Mouse (Mus musculus) heart, adult 2 months (tissue): ENCODE results near the gene Acd. TPM values are rescaled to one million over a fixed set of nuclear protein-coding genes. Genes with fewer than 3 reads are reported as not detected.

ENCODE experiments used
- DNase-seq, 2 experiments: peaks; one replicate each; pipeline ENCODE4 v3.0.0; 2021
- H3K27ac ChIP-seq: fragments of 200-600 bp; 2 replicates; pipeline ENCODE4 v1.8.1; 2022
- H3K27me3 ChIP-seq: fragments of 200-500 bp; 2 replicates; pipeline ENCODE4 v1.6.1; 2012; ENCODE audit warnings: mild to moderate bottlenecking, low read length, inconsistent platforms, mixed read lengths; ENCODE audit not compliant: control insufficient read depth, insufficient read depth
- H3K36me3 ChIP-seq: fragments of 200-500 bp; 2 replicates; pipeline ENCODE4 v1.6.1; 2012; ENCODE audit warnings: low read length, inconsistent platforms; ENCODE audit not compliant: control insufficient read depth, insufficient read depth
- H3K4me1 ChIP-seq: fragments of 200-500 bp; 2 replicates; pipeline ENCODE4 v1.6.1; 2011; ENCODE audit warnings: low read length; ENCODE audit not compliant: control insufficient read depth, insufficient read depth
- H3K4me3 ChIP-seq: fragments of 200-600 bp; 2 replicates; pipeline ENCODE4 v1.8.1; 2022
- H3K79me2 ChIP-seq: fragments of 200-500 bp; replicated peaks from 2 replicates; pipeline ENCODE4 v1.6.1; 2012; ENCODE audit warnings: mild to moderate bottlenecking, inconsistent platforms, low read length, moderate library complexity, mixed read lengths; ENCODE audit not compliant: control insufficient read depth, insufficient read depth
- H3K9ac ChIP-seq: fragments of 200-500 bp; 2 replicates; pipeline ENCODE4 v1.6.1; 2012; ENCODE audit warnings: low read depth, mild to moderate bottlenecking, control low read depth, inconsistent platforms, low read length, mixed read lengths
- CTCF ChIP-seq: fragments of 200-600 bp; IDR thresholded peaks from 2 replicates; pipeline ENCODE4 v1.8.1; 2022; ENCODE audit warnings: antibody characterized with exemption, mild to moderate bottlenecking, moderate library complexity
- EP300 ChIP-seq: fragments of 200-500 bp; IDR thresholded peaks from 2 replicates; pipeline ENCODE4 v1.6.1; 2011; ENCODE audit warnings: low read depth, low read length, control low read depth; ENCODE audit not compliant: insufficient read depth
- POLR2A ChIP-seq: fragments of 200-500 bp; IDR thresholded peaks from 2 replicates; pipeline ENCODE4 v1.6.1; 2011; ENCODE audit warnings: mild to moderate bottlenecking, low read depth, low read length, control low read depth; ENCODE audit not compliant: insufficient read depth
- WGBS: fragments of 180-500 bp; shearing (Covaris S2); methylation state at CpG from one replicate; pipeline ENCODE4 v1.1.7; 2018; 5-methylcytosine and 5-hydroxymethylcytosine counted together
- intact Hi-C: fragments of 180-260 bp; cut with DNase I; formaldehyde crosslinking; loops from one replicate; pipeline ENCODE4 v1.15.1; 2025
- polyA plus RNA-seq: library from polyadenylated mRNA; depleted of rRNA; stranded (reverse); fragments of >200 nt; gene quantifications from 2 replicates; pipeline ENCODE4 v1.2.3, GENCODE M21; 2012
- total RNA-seq, 2 experiments: library from RNA; stranded (reverse); gene quantifications; 2 replicates each; pipeline ENCODE4 v1.2.3; 2021

The Acd gene
- total and polyA plus RNA-seq, 3 experiments: 10.0 to 19.7 (median 11.1) TPM

- Histone ChIP-seq H3K4me3 (no peak overlapping the region), H3K9ac (no peak overlapping the region), H3K79me2 (no peaks in the 10 kb centered on the region), H3K27ac (no peak overlapping the region), H3K27me3 (no peaks in the 10 kb centered on the region), H3K36me3 (no peaks in the 10 kb centered on the region), H3K4me1 (peaks cover 3% of the 10 kb centered on the region)
- no peak for DNase-seq
- intact Hi-C loops: loop anchor here (2.0 to 5.0 kb wide), 3 partner anchors 62 to 313 kb away; partner anchors contain the start of genes Agrp, Ctcf, Ddx28 and Pskh1
- WGBS: 94% methylated on average over 11 of the region's 11 CpGs
- TF ChIP-seq POLR2A (no peak), CTCF (no peak), EP300 (no peak)
Measured at GRCm38 (mm10) chr8:105699488-105700215, 1.2 kb downstream of the Acd start.

DNA sequence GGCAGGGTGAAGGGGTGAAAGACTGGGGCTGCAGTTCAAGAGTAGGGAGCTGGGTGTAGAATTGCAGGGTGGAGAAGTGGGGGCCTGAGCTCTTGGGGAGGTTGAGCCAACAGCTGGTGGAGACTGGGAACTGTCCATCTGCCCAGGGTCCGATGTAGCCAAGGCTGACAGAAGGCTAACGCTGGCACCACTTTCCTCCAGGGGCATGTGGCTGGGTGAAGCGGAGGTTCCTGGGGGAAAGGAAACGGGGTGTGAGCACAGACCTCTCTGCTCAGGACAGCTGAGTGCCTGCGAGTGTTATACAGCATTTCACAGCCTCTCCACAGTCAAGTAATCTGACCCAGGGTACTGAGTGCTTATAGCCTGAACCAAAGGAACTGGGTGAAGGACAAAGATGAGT is 2.2 kb downstream of the Acd start:
- intact Hi-C loops: no loop called here
- no peaks in the 10 kb centered on the region for H3K79me2 ChIP-seq
- H3K27me3 ChIP-seq: no peaks in the 10 kb centered on the region
- WGBS: 94% methylated on average over 5 of the region's 5 CpGs
- H3K36me3 ChIP-seq: no peaks in the 10 kb centered on the region
- no peak overlapping the region for H3K4me3 ChIP-seq
- TF ChIP-seq POLR2A: no peak
- no peak for TF ChIP-seq EP300
- TF ChIP-seq CTCF: no peak
- no peak overlapping the region for H3K27ac ChIP-seq
- no peak overlapping the region for H3K9ac ChIP-seq
- no peak for DNase-seq
- H3K4me1 ChIP-seq: peaks cover 6% of the 10 kb centered on the region

- TF ChIP-seq EP300: no peak
- intact Hi-C loops: no loop called here
- Histone ChIP-seq H3K27me3 (no peaks in the 10 kb centered on the region), H3K36me3 (no peaks in the 10 kb centered on the region), H3K9ac (no peak overlapping the region), H3K79me2 (no peaks in the 10 kb centered on the region), H3K4me1 (peaks cover 6% of the 10 kb centered on the region), H3K27ac (no peak overlapping the region), H3K4me3 (no peak overlapping the region)
- WGBS: 89% methylated on average over 17 of the region's 17 CpGs
- no peak for DNase-seq
Measured at GRCm38 (mm10) chr8:105697196-105697780, 3.6 kb downstream of the Acd start.

- TF ChIP-seq EP300: no peak
- TF ChIP-seq CTCF: no peak
- TF ChIP-seq POLR2A: no peak
- WGBS: 76% methylated on average over 30 of the region's 30 CpGs
- intact Hi-C loops: no loop called here
- Histone ChIP-seq H3K36me3 (no peaks in the 10 kb centered on the region), H3K27ac (no peak overlapping the region), H3K4me3 (no peak overlapping the region), H3K9ac (no peak overlapping the region), H3K27me3 (no peaks in the 10 kb centered on the region), H3K79me2 (no peaks in the 10 kb centered on the region), H3K4me1 (peaks cover 3% of the 10 kb centered on the region)
- no peak for DNase-seq
Measured at GRCm38 (mm10) chr8:105695080-105695780, 5.7 kb downstream of the Acd start.

DNA sequence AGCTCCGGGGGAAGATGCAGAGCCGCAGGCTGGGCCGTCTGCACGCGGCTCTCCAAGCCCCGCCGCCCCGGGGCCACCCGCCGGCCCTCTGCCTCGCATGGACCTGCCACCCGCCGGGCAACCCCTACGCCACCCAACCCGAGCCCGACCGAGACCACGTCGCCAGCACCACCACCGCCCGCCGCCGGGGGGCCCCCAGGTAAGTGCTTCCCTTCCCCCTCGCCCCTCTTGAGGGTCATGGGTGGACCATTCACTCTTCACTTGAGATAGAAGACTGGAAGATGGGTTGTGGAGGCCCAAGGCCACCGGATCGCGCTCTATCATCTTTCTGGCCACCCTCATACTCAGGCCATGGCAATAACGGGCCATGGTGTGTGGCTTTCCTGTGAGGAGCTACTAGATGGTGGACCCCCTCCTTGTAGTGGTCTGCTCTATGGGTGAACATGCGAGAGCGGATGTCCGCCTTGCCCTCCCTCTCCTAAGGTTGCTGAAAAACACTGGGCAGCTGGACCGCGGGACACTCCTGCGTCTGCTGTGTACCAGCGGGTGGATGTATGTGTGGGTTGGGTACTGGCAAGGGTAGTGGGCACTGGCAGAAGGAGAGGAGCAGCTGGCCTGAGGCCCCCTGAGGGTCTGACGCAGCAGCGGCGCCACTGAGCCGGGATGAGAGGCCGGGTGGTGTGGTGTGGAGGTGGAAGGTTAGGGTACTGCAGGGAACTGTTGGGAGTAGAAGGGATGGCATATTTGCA is 6.7 kb downstream of the Acd start:
- 0 out of 2 replicates have a peak overlapping the region, but pooled peaks have one; percentile 4 for H3K9ac ChIP-seq
- WGBS: 19% methylated on average over 36 of the region's 40 CpGs
- intact Hi-C loops: no loop called here

More for the DNA sequence above, 6.7 kb downstream of the Acd start:
- Histone ChIP-seq H3K79me2 (no peaks in the 10 kb centered on the region), H3K4me3 (peak overlapping the region; percentile 34), H3K4me1 (peaks cover 3% of the 10 kb centered on the region), H3K36me3 (no peaks in the 10 kb centered on the region), H3K27ac (no peak overlapping the region), H3K27me3 (no peaks in the 10 kb centered on the region; the same call in 1 of the 2 replicates)
- TF ChIP-seq EP300: no peak
- peak; percentile 23; the same call in 1 of the 2 replicates for TF ChIP-seq CTCF
- no peak for DNase-seq
